Mouse (Mus musculus): Measurements from ENCODE around the gene Adra1b. TPM values are rescaled to one million over a fixed set of nuclear protein-coding genes. Genes with fewer than 3 reads are reported as not detected.

Adra1b gene
- total RNA-seq, 2 experiments from 2014 or later, result 0.20 to 0.70 TPM

DNA sequence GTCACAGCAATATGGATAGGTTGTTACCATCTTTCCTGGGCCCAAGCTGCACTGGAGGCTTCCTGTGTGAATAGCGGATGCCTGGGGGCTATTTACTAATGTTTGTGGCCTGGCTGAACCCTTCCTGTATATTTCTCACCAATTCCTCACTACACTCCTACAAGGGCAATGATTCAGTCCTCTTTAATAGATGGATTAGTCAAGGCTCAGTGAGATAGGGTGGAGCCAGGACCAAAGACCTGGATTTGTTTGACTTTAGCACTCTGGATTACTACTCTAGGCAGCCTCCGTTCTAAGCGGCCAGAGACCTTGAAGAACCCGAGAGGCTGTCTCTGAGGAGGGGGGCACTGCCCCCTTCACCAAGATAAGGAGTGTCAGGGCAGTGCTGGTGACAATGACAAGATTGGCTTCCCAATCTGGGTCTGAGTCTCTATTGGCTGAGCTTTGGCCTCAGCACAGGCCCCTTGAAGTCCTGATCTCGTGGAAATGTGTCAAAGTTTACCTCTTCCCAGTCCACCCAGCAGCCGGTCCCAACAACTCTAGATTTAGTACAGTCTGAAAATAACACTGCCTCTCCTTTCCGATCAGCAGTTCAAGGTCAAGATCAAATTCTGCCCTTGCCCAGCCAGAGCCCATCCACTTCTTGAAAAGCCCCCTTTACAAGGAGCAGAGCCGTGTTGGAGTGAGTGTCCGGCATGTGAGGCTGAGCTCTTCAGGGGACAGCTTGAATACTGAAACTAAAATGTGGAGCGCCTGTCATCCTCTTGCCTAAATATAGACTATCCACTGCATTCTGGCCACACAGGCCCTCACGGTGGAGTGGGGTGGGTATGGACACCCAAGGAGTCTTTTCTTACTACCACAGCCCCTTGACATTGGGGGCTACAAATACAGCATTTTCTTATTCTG lies 80.2 kb downstream of the Adra1b start:
- DNase-seq, result no peak

DNA sequence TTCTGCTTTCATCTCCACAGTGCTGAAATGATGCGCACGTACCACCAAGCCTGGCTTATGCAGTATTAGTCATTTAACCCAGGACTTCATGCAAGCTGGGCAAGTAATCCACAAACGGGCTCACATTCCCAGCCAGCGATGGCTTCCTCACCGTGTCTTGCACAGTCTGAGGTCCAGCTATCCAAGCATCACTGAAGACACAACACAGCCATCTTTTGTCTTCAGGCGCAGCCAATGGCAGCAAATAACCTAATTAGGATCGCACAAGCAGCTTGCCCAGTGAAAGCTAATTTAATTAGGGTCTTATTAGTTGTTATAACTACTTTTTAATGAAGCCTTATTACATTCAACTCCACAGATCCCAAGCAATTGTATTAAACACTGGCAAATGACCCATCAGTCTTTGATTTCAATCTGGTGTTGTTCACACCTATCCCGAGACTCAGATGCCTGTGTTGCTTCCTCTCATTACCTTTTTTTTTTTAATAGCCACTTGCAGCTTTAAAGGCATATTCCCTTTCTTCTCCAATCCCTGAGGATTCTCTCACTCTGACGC lies 83.6 kb downstream of the Adra1b start:
- no peak for DNase-seq

DNA sequence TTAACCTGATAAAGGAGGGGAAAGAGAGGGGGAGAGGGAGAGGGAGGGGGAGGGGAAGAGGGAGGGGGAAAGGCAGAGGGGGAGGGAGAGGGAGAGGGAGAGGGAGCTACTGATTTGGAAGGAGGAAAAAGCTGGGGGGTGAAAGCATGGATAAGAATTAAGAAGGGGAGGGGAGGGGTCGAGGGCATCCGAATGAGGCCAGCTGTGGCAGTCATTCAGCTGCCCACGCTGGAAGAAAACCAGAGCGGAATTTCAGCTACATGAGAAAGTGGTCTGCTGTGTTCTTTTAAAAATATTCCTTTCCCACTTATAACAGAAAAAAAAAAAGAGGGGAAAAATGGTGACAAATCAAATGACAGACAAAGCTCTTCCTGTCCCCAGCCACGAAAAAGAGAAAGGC lies 88.5 kb downstream of the Adra1b start:
- DNase-seq, result no peak

DNA sequence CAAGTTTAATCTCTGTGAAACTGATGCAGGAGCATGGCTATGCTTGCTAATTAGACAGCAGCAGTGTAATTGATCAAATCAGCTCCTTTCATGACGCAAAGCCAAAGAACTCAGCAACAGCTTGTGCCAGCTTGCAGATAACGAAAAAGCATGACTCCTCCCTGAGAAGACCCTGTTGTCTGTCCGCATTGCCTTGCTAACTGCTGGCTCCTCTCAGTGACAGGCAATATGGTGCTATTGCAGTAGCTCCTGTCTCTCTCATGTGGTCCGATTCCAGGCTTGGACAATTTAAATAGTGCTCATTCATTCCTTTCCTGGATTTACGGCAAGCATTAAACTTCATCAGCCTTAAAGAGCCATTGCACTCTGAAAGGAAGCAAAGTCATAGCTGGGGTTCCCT lies 93.3 kb downstream of the Adra1b start:
- no peak for DNase-seq

DNA sequence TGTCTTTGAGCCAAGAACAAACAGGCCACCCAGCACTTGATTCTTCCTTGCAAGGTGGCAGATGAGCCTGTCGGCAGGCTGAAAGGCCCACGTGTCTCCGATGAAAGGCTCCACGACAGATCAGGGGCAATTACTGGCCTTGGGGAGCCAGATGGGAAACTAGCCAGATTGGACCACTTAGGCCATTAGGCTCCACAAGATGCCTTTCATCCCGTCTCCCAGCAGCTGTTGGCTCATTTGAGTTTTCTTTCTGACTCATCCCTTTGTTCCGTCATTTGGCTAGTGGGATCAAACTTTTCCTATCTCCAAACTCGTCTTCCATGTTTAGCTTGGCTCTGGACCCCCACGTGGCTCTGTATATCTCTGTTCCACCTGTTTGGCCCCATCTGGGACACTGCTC lies 105.0 kb downstream of the Adra1b start:
- no peak for DNase-seq

- no peak for DNase-seq
Measured at GRCm38 (mm10) chr11:43790446-43790845, 110.6 kb downstream of the Adra1b start.

DNA sequence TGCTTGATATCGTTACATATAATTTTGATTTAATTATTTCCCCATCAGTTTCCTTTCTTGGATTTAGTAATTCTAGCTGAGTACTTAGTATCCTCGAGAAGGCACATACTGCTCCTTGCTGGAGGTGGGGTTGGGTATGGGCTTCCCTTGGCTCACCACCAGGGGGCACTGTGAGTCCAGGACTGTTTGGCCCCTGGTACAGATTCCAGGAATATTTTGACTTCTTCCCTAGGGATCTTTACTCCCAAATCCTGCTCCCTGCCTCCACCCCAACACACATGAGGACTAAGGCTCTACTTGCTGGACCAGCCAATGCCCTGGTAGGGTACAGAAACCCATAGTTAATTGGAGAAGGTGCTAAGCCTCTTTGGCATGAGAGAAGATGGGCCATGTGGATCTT lies 117.2 kb downstream of the Adra1b start:
- DNase-seq, result peak; percentile 42

DNA sequence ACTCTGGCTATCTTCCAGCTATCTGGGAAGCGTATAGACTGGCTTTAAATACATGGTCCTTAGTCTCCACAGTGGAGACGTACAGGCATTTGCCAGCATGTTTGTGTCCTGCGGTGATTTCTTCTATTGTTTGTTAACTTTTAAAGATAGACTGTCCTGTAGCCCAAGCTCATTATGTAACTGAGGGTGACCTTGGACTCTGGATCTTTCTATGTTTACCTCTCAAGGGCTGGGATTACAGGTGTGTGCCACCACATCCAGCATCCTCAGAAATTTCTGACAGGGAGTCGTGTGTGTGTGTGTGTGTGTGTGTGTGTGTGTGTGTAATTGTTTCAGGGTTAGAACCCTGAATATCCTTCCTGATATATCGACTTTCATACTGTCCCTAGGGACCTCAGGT lies 117.9 kb downstream of the Adra1b start:
- DNase-seq, result no peak

DNA sequence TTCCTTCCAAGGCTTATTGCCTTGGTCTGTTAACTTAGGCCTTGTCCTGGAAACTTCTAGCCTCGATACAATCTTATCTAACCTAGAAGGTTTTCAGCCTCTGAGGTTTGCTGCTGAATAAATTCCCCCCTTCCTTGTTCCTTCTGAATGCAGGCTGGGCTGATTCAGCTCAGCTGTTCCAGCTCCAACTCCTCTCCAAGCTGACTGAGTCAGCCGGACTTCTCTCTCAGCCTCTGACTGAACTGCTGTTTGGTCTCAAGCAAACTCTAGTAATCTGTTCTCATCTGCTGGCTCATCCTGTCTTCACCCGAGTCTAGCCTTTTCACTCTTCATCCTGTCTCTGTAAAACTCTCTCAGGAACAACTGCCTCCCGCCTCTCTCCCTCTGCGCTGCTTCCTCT lies 121.5 kb downstream of the Adra1b start:
- DNase-seq, result no peak

- no peak for DNase-seq
Measured at GRCm38 (mm10) chr11:43776324-43776694, 124.7 kb downstream of the Adra1b start.

- no peak for DNase-seq
Measured at GRCm38 (mm10) chr11:43775469-43776323, 125.3 kb downstream of the Adra1b start.

- DNase-seq, result no peak
Measured at GRCm38 (mm10) chr11:43773725-43774124, 127.3 kb downstream of the Adra1b start.

- no peak for DNase-seq
Measured at GRCm38 (mm10) chr11:43770110-43770509, 130.9 kb downstream of the Adra1b start.

GRCm38 (mm10) chr11:43767749-43768148 lies 133.3 kb downstream of the Adra1b start:
- DNase-seq, result no peak

DNA sequence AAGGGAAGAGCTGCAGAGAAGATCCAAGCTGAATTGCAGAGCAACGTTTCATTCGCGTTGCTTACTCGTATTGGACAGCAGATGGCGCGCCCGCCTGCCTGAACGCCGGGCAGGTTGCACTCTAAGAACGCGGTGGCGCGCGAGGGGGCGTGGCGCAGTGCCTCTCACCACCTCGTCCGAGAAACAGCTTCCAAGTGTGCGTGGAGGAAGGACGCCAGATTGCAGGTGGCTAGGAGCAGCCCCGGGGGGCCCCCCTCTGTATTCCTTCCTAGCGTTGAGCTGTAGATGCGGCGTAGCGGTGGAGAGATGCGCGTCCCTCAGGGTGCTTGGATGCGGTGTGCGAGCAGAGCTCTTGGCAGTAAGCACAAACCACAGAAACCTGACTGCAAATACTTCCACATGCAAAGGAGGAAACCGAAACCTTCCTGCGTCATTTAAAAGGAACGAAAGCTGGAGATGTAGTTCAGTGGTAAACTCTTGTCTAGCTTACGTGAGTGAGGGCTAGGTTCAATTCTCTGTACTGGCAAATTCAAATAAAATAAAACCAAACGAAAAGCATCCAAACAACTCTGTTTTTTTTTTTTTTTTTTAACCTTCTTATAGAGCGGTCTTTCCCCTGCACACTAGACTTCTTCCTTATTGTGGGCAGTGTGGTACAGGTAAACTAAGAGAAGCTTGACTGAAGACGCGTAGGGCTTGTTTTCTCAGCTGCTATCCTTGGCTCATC lies 133.9 kb downstream of the Adra1b start:
- peak; percentile 41 for DNase-seq

DNA sequence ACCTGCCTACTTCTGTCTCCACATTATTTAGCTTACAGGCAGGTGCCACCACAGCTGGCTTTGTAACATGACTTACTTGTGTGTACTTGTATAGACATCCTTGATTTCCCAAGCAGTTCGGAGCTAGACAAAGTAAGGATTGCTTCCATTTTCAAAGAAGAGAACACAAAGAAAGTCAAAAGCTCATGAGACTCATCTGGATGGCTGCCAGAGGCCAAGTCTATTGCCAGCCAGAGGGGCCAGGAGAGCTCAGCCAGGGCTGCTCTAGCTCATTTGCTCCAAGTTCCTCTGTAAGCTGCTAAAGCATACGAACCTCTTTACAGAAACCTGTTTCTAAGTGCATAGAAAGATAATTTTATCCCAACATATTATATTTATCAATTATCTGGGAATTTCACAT lies 142.6 kb downstream of the Adra1b start:
- no peak for DNase-seq

GRCm38 (mm10) chr11:43755411-43755810 lies 145.6 kb downstream of the Adra1b start:
- no peak for DNase-seq

DNA sequence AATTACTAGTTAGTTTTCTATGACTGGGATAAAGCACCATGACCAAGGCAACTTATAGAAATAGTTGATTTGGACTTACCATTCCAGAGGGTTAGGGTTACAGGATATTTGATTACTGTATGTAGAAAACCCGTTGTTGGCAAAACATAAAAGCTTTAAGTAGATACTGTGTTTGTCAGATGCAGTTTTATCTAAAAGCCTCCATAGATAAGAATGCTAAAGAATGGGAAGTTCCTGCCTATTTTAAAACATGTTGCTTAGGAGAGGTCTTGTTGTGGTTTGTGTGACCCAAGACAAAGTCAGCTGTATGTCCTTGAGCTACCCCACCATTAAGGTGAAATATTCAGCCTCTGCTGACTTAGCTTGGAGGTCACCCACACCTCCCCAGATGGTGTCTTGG lies 146.4 kb downstream of the Adra1b start:
- no peak for DNase-seq

DNA sequence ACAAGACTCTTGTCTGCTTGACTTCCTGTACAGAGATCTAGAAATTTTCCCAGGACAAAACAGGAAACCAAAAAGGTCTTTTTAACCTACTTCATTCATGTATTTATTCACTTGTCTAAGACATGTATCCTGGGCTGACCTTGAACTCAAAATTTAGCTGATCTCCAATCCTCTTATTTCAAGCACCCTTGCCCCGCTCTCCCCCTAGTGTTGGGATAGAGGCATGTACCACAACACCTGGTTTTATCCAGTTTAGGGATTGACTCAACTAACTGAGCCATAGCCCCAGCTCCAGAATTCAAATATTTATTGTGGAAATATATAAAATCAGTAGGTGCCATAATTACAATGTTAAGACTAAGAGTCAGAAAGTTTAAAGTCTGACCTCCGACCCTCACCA lies 149.5 kb downstream of the Adra1b start:
- DNase-seq, result no peak

GRCm38 (mm10) chr11:43747233-43748226 lies 153.5 kb downstream of the Adra1b start, which contains the start of gene Ttc1:
Gene Ttc1, minus strand, starts transcription at chr11:43748008.
- peak; percentile 96 for DNase-seq
